In genomic region chr9:122437464-122437863, GRCm38 (mm10) we compare ENCODE assay signal across 10 mouse cellular contexts.
DNase-seq lines count a peak whose midpoint lies in the region; ATAC-seq lines count a peak whose summit lies in the region.
"Had no signal": no experiment of that assay in that cellular context is flagged by ENCODE, and none has a peak within 500 bp of the region (broad histone marks: within the 10 kb centered on the region; RNA-seq: fewer than 3 reads in every experiment).

No protein-coding gene starts in this region.

- 81% methylated on average over 4 of the region's 4 CpGs for WGBS in midbrain, embryonic 13.5 days

- no peaks in the 10 kb centered on the region for H3K27me3 ChIP-seq in midbrain, embryonic 13.5 days
- H3K27me3 ChIP-seq: embryonic facial prominence, embryonic 13.5 days had no signal

- no peak for ATAC-seq in midbrain, embryonic 13.5 days
- no peak for ATAC-seq in erythroid progenitor cell, adult 5-6 weeks (replicated peaks; ENCODE audit: low FRiP score, poor library complexity, severe bottlenecking)
- ATAC-seq in inflammation-experienced regulatory T-cells, adult 6 months: no peak
- ATAC-seq: liver, postnatal 0 days had no signal

- no peak overlapping the region for H3K27ac ChIP-seq in midbrain, embryonic 13.5 days
- H3K27ac ChIP-seq: embryonic facial prominence, embryonic 13.5 days had no signal

- H3K9me3 ChIP-seq in midbrain, embryonic 13.5 days: no peaks in the 10 kb centered on the region
- H3K9me3 ChIP-seq: embryonic facial prominence, embryonic 13.5 days had no signal

- peak; percentile 13 to 18 for DNase-seq in heart, postnatal 10 days
- no peak for DNase-seq in heart, adult 8-10 months (ENCODE audit: low spot score)
- peak; percentile 99 for DNase-seq in Muller cell, postnatal 12 days (ENCODE audit: inconsistent ontology term)
- DNase-seq in adrenal gland, postnatal 36 days: peak; percentile 68 to 74
- DNase-seq in layer of hippocampus, adult 8-10 months (ENCODE audit: low spot score in 2 of 2): peak; percentile 59 to 68
- DNase-seq: liver, postnatal 0 days had no signal

- H3K4me2 ChIP-seq in midbrain, embryonic 13.5 days (replicated peaks): no peak overlapping the region
- H3K4me2 ChIP-seq: embryonic facial prominence, embryonic 13.5 days had no signal

- intact Hi-C loops in heart, postnatal 10 days (cut with DNase I): no loop called here

- H3K4me3 ChIP-seq in midbrain, embryonic 13.5 days (replicated peaks): no peak overlapping the region
- H3K4me3 ChIP-seq: embryonic facial prominence, embryonic 13.5 days had no signal

- H3K36me3 ChIP-seq in midbrain, embryonic 13.5 days: no peaks in the 10 kb centered on the region
- H3K36me3 ChIP-seq: embryonic facial prominence, embryonic 13.5 days had no signal

- H3K4me1 ChIP-seq in midbrain, embryonic 13.5 days (replicated peaks): no peaks in the 10 kb centered on the region
- H3K4me1 ChIP-seq: embryonic facial prominence, embryonic 13.5 days had no signal

- H3K9ac ChIP-seq in midbrain, embryonic 13.5 days (replicated peaks): no peak overlapping the region
- H3K9ac ChIP-seq: embryonic facial prominence, embryonic 13.5 days; liver, postnatal 0 days had no signal
